Mouse (Mus musculus) G1E-ER4 (cell line): ENCODE measurements around the gene 1700017B05Rik. TPM values are rescaled to one million over a fixed set of nuclear protein-coding genes. Genes with fewer than 3 reads are reported as not detected.

ENCODE experiments used
- GATA1 ChIP-seq: IDR thresholded peaks from one replicate; pipeline ENCODE4 v1.8.0; 2012; ENCODE audit warnings: low read length, inconsistent platforms
- polyA plus RNA-seq: library from polyadenylated mRNA; stranded (reverse); fragments of >175 nt; gene quantifications from 2 replicates; pipeline ENCODE4 v1.2.3, GENCODE M21; 2012

The 1700017B05Rik gene
- polyA plus RNA-seq, 1 experiment, result 186 TPM

DNA sequence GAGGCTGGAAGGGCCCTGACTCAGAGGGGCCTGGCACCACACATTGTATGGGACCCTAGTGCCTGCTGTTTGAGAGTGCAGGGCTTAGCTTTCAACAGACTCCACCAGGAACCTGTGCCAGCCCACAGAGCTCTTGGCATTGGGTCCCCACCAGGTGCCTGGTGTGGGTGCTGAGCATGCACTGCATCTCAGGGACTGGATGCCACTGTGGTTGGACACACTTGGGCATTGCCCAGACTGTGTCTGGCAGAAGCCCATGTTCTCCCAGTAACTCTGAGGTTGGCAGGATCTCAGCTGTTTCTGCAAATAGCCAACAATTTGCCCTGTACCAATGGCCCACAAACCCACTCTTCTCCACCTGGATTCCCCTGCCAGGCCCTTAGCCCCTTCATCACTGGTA lies 13.9 kb upstream of the 1700017B05Rik start:
- no peak for TF ChIP-seq GATA1

DNA sequence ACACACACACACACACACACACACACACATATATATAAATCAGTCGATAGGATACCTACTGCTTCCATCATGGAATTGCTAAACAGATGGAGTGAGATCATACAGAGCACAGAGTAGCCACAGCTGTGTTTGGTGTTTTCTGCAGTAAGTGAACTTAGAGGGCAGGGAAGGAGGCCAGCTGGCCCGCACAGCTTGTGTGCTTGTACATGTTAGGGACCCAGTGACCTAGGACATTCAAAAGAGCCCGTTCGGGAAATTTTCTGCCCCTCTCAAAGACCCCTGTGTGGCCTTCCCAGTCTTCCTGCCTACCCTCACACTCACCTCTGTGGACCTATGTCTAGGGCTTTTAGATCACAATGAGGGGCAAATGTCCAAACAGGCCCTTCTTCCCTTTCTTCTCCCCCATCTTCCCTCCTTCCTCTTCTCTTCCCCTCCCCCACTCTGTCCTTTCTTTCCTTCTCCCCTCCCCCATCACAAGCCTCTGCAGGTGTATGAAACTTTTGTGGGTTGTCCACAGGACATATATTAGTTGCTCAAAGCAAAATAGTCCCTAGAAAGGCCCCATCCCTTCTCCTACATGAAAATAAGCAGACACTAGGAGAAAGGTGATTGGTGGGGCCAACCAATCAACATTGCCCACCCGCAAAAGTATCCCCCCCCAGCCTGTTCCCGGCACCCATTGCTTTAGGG lies 11.5 kb upstream of the 1700017B05Rik start:
- no peak for TF ChIP-seq GATA1

DNA sequence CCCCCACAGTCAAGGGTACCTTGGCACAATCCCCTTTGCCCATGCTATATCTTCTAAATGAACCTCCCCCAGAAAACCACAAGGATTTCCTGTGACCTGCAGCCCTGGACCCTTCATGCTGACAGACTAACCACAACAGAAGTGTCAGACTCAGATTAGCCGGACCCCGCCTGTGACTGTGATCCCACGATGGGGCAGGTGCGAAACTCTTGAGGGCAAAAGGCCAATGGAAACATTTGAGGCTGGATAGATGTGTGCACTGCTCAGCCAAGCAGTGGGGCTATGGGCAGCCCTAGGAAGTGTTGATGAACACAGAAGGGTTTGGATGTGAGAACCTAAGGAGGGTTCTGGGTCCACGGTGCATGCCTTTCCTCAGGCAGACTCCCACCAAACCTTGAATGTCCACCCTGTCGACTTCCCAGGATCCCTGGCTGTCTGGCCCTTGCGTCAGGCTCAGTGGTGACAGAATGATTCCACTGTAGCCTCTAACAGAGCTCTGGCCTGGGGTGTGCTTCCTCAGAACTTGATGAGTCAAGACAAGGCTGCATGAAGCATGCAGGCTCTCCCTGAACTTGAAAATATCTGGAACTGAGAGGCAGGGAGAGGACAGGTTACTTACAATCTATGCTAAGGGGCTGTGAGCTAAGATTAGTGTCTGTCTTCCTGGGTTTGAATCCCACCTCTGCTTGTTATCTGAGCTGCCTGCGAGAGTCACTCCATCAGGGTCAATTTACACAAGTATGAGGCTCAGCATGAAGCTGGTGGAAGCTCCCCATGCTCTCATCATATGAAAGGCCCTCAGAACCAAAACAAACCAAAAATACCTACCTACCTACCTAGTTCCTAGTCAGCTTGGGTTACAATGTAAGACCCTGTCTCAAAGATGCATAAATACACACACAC lies 10.7 kb upstream of the 1700017B05Rik start:
- peak; percentile 37 for TF ChIP-seq GATA1

DNA sequence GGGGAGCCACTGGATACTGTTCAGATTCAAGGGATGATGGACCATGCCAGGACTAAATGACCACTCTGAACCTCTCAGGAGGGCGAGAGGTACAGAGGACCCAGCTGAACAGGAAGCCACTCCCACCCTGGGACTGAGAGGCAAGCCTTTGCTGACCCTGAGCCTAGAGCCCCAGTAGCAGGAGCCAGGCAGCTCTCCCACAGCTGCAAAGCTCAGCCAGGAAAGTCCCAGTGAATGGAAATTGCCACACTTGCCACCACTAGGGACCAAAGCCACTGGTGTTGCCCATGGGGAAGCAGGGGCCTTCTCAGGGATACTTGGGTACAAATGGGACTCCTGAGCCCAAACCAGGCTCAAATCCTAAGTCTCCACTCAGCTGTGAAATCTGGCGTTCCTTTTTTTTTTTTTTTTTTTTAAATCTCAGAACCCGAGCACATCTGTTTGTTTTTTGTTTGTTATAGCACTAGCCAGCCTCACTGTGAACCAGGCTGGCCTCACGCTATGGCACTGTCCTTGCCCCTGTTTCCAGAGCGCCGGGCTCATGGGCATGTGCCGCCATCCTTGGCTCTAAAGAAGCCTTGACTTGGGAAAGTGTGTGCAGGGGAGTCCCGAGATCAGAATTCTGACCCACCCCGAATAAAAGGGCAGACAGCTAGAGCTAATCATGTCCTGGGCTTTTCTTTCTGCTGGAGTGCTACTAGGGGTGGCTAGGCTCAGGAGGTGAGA lies 9.6 kb upstream of the 1700017B05Rik start:
- TF ChIP-seq GATA1, result no peak

DNA sequence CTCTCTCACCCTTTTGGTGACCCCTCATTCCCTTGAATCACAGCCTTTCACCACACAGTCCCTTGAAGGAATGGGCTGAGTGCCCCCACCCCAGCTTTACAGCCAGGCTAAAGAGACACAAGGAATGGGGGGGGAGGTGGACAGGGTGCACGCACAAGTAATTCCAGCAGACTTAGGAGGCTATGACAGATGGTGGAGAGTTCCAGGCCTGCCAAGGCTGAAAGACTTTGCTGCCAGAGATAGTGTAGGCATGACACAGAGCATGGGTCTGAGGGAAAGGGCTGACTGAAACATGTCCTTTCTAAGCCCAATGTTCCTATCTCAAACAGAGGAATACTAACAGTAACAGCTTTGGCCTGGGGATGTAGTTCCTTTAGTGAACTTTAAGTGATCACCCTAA lies 8.7 kb upstream of the 1700017B05Rik start:
- TF ChIP-seq GATA1, result no peak

DNA sequence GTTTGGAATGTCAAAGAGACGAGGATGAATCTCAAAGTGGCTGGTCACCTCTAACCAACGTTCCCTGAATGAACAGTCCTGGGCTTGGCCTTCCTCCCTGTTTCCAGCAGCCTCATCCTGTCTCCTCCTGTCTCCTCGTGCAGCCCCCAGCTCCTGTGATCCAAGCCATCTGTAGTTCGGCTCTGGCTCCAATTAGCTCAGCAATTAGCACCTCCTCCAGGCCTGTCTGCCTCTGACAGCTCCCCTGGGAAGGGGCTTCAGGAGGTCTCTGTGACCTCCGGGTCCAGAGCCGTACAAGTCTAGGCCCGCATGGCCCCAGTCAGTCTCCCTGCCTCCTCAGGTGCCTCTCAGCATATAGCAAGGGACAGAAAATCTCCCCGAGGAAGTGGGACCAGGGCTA lies 8.0 kb upstream of the 1700017B05Rik start:
- TF ChIP-seq GATA1, result no peak

DNA sequence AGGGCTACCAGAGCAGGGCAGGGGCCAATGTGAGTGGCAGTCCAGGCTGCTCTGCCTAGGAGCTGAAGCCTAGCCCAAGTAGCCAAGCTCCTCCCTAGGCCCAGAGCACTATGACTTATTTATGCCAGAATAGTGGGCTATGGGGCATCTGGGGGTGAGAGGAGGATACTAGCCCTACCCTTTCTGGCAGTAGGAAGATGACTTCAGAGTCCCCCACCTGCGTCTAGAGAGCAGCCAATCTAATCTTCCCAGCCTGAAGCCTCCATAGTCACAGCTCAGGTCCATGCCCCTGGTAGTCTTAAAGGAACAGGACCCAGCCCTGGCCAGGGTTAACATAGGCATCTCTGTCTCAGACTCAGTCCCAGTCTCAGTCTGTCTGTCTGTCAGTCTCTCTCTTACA lies 7.0 kb upstream of the 1700017B05Rik start:
- TF ChIP-seq GATA1, result no peak

DNA sequence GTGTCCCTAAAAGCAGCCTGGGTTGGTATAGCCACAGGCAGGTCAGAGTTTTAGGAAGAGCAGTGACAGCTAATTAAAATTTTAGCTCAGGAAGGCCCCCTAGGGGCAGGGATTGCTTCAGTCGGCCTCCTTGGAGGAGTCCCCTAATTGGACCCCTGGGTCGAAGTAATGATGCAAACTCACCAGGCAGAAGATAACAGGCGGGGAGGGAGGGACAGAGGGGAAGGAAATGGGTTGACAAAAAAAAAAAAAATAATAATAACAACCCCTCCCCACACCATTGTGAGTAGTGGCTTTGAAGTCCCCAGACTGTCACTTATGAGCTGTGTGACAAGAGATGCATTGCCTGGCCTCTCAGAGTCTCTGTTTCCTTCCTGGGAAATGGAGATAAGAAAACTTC lies 6.2 kb upstream of the 1700017B05Rik start:
- TF ChIP-seq GATA1, result no peak

DNA sequence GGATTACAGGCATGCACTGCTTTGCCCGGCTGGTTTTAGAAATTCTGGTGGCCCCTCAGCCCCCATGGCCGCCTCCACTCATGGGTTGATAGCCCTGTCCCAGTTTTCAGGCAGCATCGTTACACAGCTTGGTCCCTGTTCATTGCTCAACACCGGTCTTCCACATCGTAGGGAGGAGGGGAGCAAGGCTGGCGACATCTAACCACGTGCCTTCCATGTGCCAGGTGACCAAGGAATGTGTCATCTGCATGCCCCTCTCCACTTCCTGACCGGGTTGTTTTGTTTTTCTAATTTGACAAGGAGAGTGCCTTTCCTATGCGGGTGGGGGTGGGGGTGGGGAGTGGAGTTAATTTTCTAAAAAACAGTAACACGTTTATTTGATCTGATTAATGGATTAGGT lies 5.7 kb upstream of the 1700017B05Rik start:
- TF ChIP-seq GATA1, result no peak

DNA sequence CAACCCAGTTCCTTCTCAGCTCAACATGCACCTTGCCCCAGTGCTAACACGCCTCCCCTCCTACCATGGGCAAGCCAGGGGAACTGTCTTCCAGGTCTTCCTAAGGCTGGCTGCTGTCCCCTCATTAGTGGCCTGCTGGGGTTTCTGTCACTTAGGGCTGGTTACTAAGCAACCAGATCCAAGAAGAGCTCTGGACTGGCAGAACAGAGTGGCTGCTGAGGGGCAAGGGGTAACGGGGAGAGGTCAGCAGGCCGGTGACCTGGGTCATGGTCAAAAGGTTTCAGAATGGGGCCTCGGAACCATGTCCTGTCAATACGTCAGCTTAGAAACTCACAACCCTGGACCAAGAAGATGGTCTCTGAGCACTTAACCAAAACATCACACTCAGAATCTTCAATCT lies 5.0 kb upstream of the 1700017B05Rik start:
- TF ChIP-seq GATA1, result no peak

DNA sequence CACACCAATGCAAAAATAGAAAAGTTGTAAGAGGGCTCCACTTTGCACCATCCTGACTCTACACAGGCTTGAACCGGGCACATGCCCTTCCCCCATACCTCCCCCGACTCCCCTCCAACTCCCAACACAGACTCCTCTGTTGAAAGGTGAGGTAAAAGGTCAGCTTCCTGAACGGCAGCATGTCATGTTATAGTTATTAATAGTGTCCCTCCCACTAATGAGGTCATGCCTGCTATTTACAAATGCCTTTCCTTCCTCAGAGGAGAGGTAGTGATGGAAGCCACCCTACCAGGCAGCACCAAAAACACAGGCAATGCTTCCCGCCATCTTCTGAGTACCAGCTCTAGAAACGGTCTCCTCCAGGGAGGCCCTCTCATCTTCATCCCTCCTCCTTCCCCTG lies 2.7 kb upstream of the 1700017B05Rik start:
- TF ChIP-seq GATA1, result no peak

DNA sequence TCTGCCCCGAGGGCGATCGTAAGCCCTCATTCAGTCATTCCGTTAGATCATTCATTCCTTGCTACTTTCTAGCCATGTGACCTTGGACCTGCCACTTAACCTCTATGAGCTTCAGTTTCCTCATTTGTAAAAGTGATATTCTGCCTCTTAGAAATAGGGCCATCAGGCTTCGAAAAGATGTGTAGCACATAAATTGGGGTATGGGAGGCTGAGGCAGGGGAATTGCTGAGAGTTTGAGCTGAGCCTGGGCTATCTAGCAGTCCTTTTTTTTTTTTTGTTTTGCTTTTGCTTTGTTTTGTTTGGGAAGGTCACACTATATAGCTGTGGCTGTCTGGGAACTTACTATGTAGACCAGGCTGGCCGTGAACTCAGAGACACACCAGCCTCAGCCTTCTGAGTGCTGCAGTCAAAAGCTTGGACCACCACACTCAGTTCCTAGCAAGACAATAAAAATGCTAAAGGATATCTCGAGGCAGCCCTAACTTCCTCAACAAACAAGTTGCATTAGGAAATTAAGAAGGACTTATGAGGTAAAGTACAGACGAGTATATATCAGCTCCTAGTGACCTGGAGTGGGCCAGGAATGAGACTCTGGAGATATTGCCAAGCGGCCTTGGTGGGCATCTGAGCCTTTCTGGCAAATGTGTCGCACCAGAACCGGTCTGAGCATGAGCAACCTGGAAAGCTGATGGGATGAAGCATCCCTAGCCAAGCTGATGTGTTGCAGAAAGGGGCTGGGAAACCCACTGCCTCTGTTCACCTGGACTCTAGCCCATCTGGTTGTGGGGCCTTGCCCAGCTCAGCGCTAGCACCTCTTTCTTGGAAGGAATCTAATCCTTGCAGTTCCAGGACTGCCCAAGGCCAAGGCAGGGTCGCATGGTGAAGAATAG lies 628 bp upstream of the 1700017B05Rik start:
- TF ChIP-seq GATA1, result no peak

DNA sequence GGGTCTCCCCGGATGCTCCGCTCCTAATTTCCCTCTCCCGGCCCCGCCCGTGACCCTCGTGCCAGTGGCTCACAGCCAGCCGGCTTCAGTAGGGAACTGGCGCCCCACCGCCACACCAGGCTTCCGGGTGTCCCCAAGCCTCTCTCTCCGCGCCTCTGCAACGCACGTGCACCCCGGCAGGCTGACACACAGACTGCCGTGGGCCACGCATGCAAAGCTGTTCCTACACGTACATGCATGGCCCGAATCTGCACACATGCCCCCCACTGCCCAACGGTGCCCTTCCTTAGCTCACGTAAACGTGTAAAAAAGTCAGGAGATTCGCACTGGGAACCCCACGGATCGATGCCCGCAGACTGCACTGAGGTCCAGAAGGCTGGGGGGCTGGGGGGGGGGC lies 898 bp downstream of the 1700017B05Rik start:
- TF ChIP-seq GATA1, result no peak

DNA sequence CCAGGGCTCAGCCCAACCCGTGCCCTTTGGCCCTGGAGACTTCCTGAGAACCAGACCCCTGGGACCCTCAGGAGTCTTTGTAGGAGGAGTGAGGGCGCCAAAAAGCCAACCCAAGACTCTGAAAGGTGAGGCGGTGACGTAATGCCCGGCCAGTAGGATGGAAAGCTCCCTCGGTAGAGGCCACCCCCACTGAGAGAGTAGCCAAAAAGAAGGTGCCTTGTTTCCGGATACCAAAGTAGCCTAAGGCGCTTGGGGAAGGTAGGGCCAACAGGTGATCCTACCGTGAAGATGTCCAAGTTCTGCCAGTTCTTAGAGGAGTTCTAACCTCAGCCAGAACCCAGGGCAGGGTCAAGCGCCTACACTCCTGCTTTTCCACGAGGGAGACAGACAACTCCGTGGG lies 1.5 kb downstream of the 1700017B05Rik start:
- no peak for TF ChIP-seq GATA1

DNA sequence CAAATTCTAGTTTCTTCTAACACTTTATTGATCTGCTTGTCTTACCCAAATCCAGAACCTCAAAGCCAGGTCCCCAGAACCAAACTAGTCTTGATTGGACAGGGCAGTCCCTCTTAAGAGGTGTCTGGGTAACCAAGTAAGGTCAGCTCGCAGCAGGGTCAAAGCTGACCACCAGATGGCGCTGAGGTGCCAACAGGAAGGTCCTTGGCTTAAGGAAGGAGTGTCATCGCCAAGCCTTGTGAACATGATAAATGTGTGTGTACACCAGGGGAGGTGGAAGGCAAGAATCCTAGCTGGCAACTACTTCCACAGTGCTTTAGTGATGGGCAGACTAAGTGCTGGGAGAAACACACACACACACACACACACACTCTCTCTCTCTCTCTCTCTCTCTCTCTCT lies 2.7 kb downstream of the 1700017B05Rik start:
- no peak for TF ChIP-seq GATA1
